In the genomic region with DNA sequence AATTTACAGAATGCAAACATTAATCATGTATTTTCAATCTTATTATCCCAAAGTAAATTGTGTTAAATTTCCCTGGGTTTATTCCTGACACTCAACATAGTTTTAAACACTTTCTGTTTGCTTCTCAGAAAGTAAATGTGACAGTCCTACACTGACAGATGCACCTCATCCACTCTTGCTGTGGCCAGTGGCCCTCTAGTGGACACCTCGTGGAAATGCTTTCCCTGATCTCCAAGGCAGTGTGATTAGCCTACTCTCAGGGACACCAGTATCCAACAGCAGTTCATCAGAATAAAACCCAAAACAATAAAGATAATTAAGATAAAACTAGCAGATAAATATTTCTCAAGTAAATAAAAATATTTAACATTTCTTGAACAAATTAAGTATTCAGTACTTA, we compare ENCODE assay signal across 8 mouse cellular contexts.
A peak's percentile ranks its signal among the peaks of the same experiment; 100 is the strongest.
DNase-seq lines count a peak whose midpoint lies in the region; ATAC-seq lines count a peak whose summit lies in the region.

No protein-coding gene starts in this region.

- DNase-seq in layer of hippocampus, adult 8-10 months (ENCODE audit: low spot score in 2 of 2) = peak; percentile 15 to 28
- DNase-seq in layer of hippocampus, adult 9-11 months = no peak
- peak; percentile 65 for DNase-seq in ZHBTc4 (ENCODE audit: low read depth, low spot score)
- DNase-seq in embryo, embryonic 10.5 days (ENCODE audit: low spot score) = peak; percentile 67
- peak; percentile 25 to 52 for DNase-seq in heart, postnatal 14 days
- peak; percentile 49 to 61 for DNase-seq in kidney, postnatal 36 days
- peak; percentile 39 to 52 for DNase-seq in spleen, postnatal 36 days (ENCODE audit: low spot score in 2 of 2)

- intact Hi-C loops in heart, postnatal 14 days (cut with DNase I) = loop anchor here (10.0 kb wide), 1 partner anchor 240 kb away; no protein-coding TSS in a partner anchor

- ATAC-seq in megakaryocyte progenitor cell, adult 5-6 weeks (replicated peaks; ENCODE audit: poor library complexity) = peak; percentile 96
